Mouse (Mus musculus): ENCODE results near the gene Gm10644.

Gm10644 gene

GRCm38 (mm10) chr8:83980250-83980649 is 25.2 kb upstream of the Gm10644 start:
- no peak for DNase-seq

- no peak for DNase-seq
Measured at GRCm38 (mm10) chr8:83978200-83978599, 23.2 kb upstream of the Gm10644 start.

- peak; percentile 42 for DNase-seq
Measured at GRCm38 (mm10) chr8:83977646-83978045, 22.6 kb upstream of the Gm10644 start.

GRCm38 (mm10) chr8:83976779-83977350 is 21.9 kb upstream of the Gm10644 start:
- DNase-seq: no peak

- peak; percentile 58 for DNase-seq
Measured at GRCm38 (mm10) chr8:83976101-83976630, 21.2 kb upstream of the Gm10644 start.

- DNase-seq: no peak
Measured at GRCm38 (mm10) chr8:83974521-83974920, 19.5 kb upstream of the Gm10644 start.

GRCm38 (mm10) chr8:83973161-83974031 is 18.4 kb upstream of the Gm10644 start:
- DNase-seq: no peak

GRCm38 (mm10) chr8:83972150-83973120 is 17.4 kb upstream of the Gm10644 start, which contains the start of gene Prkaca:
Gene Prkaca, plus strand, starts transcription at chr8:83972993.
- peak; percentile 96 for DNase-seq

- no peak for DNase-seq
Measured at GRCm38 (mm10) chr8:83971661-83972060, 16.7 kb upstream of the Gm10644 start.

- DNase-seq: no peak
Measured at GRCm38 (mm10) chr8:83971121-83971520, 16.1 kb upstream of the Gm10644 start.

- DNase-seq: no peak
Measured at GRCm38 (mm10) chr8:83967701-83968100, 12.7 kb upstream of the Gm10644 start.

GRCm38 (mm10) chr8:83964015-83964765 is 9.2 kb upstream of the Gm10644 start:
- DNase-seq: no peak

- DNase-seq: no peak
Measured at GRCm38 (mm10) chr8:83956789-83957188, 1.8 kb upstream of the Gm10644 start.

GRCm38 (mm10) chr8:83955958-83956218 is 883 bp upstream of the Gm10644 start:
- DNase-seq: no peak

- no peak for DNase-seq
Measured at GRCm38 (mm10) chr8:83954749-83955105, 278 bp downstream of the Gm10644 start.

GRCm38 (mm10) chr8:83945540-83945939 is 9.5 kb downstream of the Gm10644 start:
- no peak for DNase-seq

GRCm38 (mm10) chr8:83942446-83942845 is 12.6 kb downstream of the Gm10644 start:
- DNase-seq: no peak

- DNase-seq: no peak
Measured at GRCm38 (mm10) chr8:83941066-83941677, 13.8 kb downstream of the Gm10644 start.

GRCm38 (mm10) chr8:83938330-83938729 is 16.7 kb downstream of the Gm10644 start:
- no peak for DNase-seq

GRCm38 (mm10) chr8:83937645-83938044 is 17.4 kb downstream of the Gm10644 start:
- DNase-seq: no peak

- DNase-seq: no peak
Measured at GRCm38 (mm10) chr8:83935435-83935834, 19.6 kb downstream of the Gm10644 start.

- DNase-seq: no peak
Measured at GRCm38 (mm10) chr8:83934994-83935393, 20.0 kb downstream of the Gm10644 start.
